Mouse (Mus musculus) B cell, adult 67 days (primary cell): ENCODE measurements around the gene Shprh. TPM values are rescaled to one million over a fixed set of nuclear protein-coding genes. Genes with fewer than 3 reads are reported as not detected.

Experiments
- total RNA-seq, 2 experiments: library from RNA; stranded (reverse); gene quantifications; 4 replicates each; pipeline ENCODE4 v1.2.4; 2023

The Shprh gene
- total RNA-seq, result 10 to 100 TPM; 33.4 to 40.3 TPM

DNA sequence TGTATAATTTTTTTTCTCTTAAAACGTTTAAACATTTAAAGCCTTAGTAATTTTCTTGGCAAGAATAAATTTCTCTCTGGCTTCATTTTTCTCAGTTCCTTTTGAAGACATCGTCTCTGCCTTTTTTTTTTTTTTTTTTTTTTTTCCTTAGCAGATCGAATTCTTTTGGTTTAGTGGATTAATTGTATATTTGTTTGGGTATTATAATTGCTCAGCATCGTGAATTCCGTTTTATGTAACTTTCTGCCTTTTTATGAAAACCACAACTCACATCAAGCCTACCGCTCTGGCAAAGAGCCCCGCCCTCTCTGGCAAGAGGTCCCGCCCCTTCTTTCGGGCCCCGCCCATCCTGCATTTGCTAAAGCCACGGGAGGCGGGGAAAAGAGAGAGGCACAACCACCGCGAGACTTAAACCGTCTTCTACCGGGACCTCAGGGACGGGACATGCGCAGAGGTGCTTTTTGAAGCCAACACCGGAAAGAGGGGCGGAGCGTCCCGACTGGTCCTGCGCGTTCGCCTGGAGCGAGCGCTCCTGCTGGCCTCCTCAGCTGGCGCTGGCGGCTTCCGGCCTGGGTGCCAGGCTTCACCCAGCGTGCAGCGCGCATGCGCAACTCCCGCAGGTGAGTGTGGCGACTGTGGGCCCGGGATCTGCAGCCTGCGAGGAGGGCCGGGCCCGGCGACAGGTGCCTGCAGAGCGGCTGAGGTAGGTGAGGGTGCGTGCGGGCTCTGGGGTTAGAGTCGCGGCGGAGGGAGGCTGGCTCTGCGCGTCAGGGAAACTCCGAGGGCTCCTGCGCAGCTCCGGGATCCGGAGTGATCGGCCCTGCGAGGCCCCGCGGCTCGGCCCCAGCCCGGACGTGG, at the start of gene Shprh:
Gene Shprh, plus strand, starts transcription at position 544 of the 858 bp plus-strand sequence.

Other genes with a start within 250 kb of the Shprh start
- gene Grm1, start 67.1 kb upstream of the Shprh start, total RNA-seq, result not detected
- gene Fbxo30, start 131.9 kb downstream of the Shprh start, total RNA-seq, result 10 to 100 TPM; 10.6 to 15.0 TPM
- gene Epm2a, start 194.0 kb downstream of the Shprh start, total RNA-seq, result 1 to 10 TPM; 1.6 to 2.5 TPM